Mouse (Mus musculus) lung, postnatal 0 days (tissue): ENCODE data around the gene Dock9. TPM values are rescaled to one million over a fixed set of nuclear protein-coding genes. Genes with fewer than 3 reads are reported as not detected.

Experiments used
- ATAC-seq: fragments of 200-750 bp; cut with Nextera tagmentation; 2 replicates; pipeline ENCODE4 v1.8.0; 2017; ENCODE audit warnings: moderate library complexity
- DNase-seq: peaks from one replicate; pipeline ENCODE4 v3.0.0-alpha.2; 2016; ENCODE audit warnings: low spot score
- H3K27ac ChIP-seq: fragments of 300-500 bp; sonication (generic); 2 replicates; pipeline ENCODE4 v1.5.1; 2014; ENCODE audit warnings: antibody characterized with exemption, mild to moderate bottlenecking, low read length, mixed read lengths
- H3K27me3 ChIP-seq: fragments of 300-500 bp; sonication (generic); replicated peaks from 2 replicates; pipeline ENCODE4 v1.6.1; 2014; ENCODE audit warnings: low read length, mixed read lengths; ENCODE audit not compliant: insufficient read depth
- H3K36me3 ChIP-seq: fragments of 300-500 bp; sonication (generic); 2 replicates; pipeline ENCODE4 v1.6.1; 2014; ENCODE audit warnings: low read length, mixed read lengths; ENCODE audit not compliant: insufficient read depth
- H3K4me1 ChIP-seq: fragments of 300-500 bp; sonication (generic); 2 replicates; pipeline ENCODE4 v1.6.1; 2014; ENCODE audit warnings: antibody characterized with exemption, low read depth, low read length, mixed read lengths; ENCODE audit not compliant: insufficient read depth
- H3K4me2 ChIP-seq: fragments of 300-500 bp; sonication (generic); replicated peaks from 2 replicates; pipeline ENCODE4 v1.6.1; 2014; ENCODE audit warnings: low read depth, mild to moderate bottlenecking, low read length, moderate library complexity, mixed read lengths
- H3K4me3 ChIP-seq: fragments of 300-500 bp; sonication (generic); 2 replicates; pipeline ENCODE4 v1.5.1; 2014; ENCODE audit warnings: low read depth, low read length
- H3K9ac ChIP-seq: fragments of 300-500 bp; sonication (generic); replicated peaks from 2 replicates; pipeline ENCODE4 v1.6.1; 2014; ENCODE audit warnings: low read depth, mild to moderate bottlenecking
- H3K9me3 ChIP-seq: fragments of 300-500 bp; sonication (generic); 2 replicates; pipeline ENCODE4 v1.6.1; 2016; ENCODE audit warnings: low read length, mixed read lengths
- CTCF ChIP-seq: IDR thresholded peaks from 2 replicates; pipeline ENCODE4 v1.5.1; 2016; ENCODE audit warnings: antibody characterized with exemption, mild to moderate bottlenecking
- EP300 ChIP-seq: IDR thresholded peaks from 2 replicates; pipeline ENCODE4 v1.6.1; 2016; ENCODE audit warnings: antibody characterized with exemption, mild to moderate bottlenecking, control low read depth
- whole genome bisulfite sequencing: fragments of 180-500 bp; shearing (Covaris S2); extraction: QIAGEN DNeasy Blood & Tissue Kit; methylation state at CpG from one replicate; pipeline ENCODE4 v1.1.7; 2014; 5-methylcytosine and 5-hydroxymethylcytosine counted together
- polyA plus RNA-seq: library from polyadenylated mRNA; unstranded; fragments of >200 nt; fragmentation: Nextera tagmentation; extraction: Ambion mirVana; gene quantifications from 2 replicates; pipeline ENCODE4 v1.2.1, GENCODE M21; 2015

Dock9 gene
- polyA plus RNA-seq, 1 experiment from 2014 or later: 19.8 TPM

DNA sequence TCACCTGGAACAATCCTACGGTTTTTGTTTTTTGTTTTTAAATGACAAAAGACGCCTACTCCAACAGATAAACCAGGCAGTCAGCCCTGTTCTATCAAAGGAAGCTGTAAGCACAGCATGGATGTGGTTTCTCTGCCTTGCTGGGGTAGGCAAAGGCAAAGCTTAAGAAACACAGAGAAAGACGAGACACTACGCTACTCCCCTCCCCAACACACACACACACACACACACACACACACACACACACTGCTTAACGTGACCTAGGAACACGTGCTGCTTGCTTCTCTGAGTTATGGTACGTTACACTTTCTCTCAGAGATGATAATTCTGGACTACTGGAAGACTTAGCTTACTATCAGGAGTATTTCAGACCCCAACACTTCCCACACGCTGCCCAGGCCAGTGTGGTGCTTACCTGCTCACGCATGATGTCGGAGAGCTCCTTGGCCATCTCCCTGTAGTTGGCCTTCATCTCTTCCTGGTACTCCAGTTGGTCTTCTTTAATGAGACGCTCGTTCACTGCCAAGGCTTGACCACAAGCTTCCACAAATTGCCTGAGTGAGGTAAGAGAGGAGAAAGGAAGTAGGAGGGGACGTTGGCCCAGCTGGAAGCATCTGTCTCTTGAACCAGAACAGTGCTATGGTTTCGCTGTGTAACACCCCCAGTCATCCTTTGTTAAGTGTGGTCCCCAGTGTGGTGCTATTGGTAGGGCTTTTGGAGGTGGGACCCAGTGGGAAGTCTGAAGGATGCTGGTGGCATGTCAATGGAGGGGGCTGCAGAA is 251.9 kb downstream of the Dock9 start:
- no peak for TF ChIP-seq EP300
- no peak for TF ChIP-seq CTCF
- WGBS: 91% methylated on average over 14 of the region's 14 CpGs

DNA sequence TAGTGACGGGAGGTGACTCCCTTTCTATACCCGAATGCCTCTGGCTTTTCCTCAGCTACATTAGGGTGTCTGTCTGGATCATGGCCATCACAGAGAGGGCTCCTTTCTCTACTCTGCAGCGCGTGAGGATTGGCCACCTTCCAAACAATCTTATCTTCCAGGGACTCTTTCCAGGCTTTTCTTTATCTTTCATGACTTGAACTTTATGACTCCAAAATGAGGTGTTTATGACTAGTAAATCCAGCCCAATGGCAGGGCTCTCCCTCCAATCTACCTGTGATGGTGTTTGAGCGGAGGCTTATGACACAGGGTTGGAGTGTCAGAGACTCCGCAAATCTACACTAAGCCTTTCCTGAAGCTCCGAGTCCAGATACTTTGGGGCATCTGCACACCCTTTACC is 256.4 kb downstream of the Dock9 start:
- no peaks in the 10 kb centered on the region for H3K4me1 ChIP-seq
- no peak overlapping the region for H3K4me2 ChIP-seq
- H3K27ac ChIP-seq: no peak overlapping the region
- no peaks in the 10 kb centered on the region for H3K9me3 ChIP-seq
- DNase-seq: no peak
- TF ChIP-seq CTCF (no peak), EP300 (no peak)
- H3K27me3 ChIP-seq: no peaks in the 10 kb centered on the region
- peaks cover 8% of the 10 kb centered on the region for H3K36me3 ChIP-seq
- H3K9ac ChIP-seq: no peak overlapping the region
- H3K4me3 ChIP-seq: no peak overlapping the region
- WGBS: 52% methylated on average over 7 of the region's 7 CpGs
- no peak for ATAC-seq

More for the DNA sequence above, 251.9 kb downstream of the Dock9 start:
- Histone ChIP-seq H3K27me3 (no peaks in the 10 kb centered on the region), H3K4me3 (no peak overlapping the region), H3K27ac (no peak overlapping the region), H3K36me3 (peaks cover 8% of the 10 kb centered on the region), H3K4me2 (no peak overlapping the region), H3K9me3 (no peaks in the 10 kb centered on the region), H3K9ac (no peak overlapping the region), H3K4me1 (no peaks in the 10 kb centered on the region)
- no peak for ATAC-seq
- no peak for DNase-seq

DNA sequence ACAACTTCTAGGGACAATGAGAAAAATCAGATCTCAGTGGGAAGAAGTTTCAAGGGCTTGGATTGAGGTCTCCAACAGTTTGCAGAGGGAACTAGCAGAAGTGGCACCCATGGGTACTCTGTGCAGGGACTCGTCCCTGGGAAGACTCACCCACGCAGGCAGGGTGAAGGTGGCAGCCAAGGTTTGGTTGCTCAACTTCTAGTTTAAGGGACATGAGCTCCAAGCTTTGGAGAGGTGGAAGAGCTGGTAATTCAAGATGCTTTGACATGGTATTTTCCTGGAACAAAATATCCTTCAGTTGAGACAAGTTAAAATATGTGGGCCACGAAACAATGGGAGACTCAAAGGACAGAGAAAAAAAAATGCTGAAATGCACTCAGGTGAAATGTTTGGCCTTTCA is 263.1 kb downstream of the Dock9 start:
- no peak for DNase-seq
- H3K4me3 ChIP-seq: no peak overlapping the region
- no peaks in the 10 kb centered on the region for H3K27me3 ChIP-seq
- no peaks in the 10 kb centered on the region for H3K4me1 ChIP-seq
- no peak overlapping the region for H3K4me2 ChIP-seq
- H3K9me3 ChIP-seq: no peaks in the 10 kb centered on the region
- no peak overlapping the region for H3K9ac ChIP-seq
- TF ChIP-seq CTCF (no peak), EP300 (no peak)
- 71% methylated on average over 3 of the region's 3 CpGs for WGBS
- no peak overlapping the region for H3K27ac ChIP-seq
- no peaks in the 10 kb centered on the region for H3K36me3 ChIP-seq
- ATAC-seq: no peak

DNA sequence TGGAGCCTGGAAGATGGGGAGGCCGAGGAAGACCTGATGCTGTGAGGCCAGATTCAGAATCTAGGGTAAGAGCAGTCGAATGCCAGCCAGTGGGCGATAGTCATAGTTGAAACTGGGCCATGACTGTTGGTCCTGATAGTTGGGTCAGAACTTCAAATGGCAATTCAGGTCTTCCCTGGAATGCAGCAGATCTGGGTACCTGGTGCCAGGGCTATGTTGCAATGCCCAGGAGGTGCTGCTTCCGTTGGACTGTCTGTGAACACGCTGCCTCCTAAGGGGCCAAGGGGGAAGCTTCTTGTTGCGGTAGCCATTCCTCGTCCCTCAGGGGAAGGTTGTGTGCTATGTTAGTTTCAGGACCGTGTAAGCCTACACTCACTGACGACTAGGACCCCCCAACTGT is 266.8 kb downstream of the Dock9 start:
- Histone ChIP-seq H3K4me3 (no peak overlapping the region), H3K36me3 (no peaks in the 10 kb centered on the region), H3K27me3 (no peaks in the 10 kb centered on the region), H3K9ac (no peak overlapping the region), H3K4me2 (no peak overlapping the region), H3K4me1 (no peaks in the 10 kb centered on the region), H3K27ac (no peak overlapping the region), H3K9me3 (no peaks in the 10 kb centered on the region)
- DNase-seq (no peak), ATAC-seq (no peak)
- TF ChIP-seq EP300 (no peak), CTCF (no peak)
- 75% methylated on average over 9 of the region's 9 CpGs for WGBS

DNA sequence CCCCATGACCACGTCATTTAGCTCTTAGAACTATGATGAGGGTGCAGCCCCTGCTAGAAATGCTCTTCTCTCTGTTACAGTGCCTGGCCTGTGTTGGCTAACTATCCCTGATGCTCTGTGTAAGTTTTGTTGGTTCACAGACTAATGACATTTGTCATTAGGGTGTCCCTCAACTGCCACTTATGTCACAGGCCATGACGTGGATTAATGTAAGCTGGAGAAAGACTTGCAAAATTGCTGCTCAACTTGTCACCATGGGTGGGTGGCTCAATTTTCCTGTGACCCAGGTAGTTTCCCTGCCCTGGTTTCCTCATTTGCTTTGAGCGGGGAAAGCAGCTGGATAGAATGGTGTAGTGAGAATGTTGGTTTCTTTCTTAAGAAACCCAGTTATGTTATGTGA is 269.8 kb downstream of the Dock9 start:
- Histone ChIP-seq H3K27me3 (no peaks in the 10 kb centered on the region), H3K9ac (no peak overlapping the region), H3K4me2 (no peak overlapping the region), H3K9me3 (no peaks in the 10 kb centered on the region), H3K27ac (no peak overlapping the region), H3K4me3 (no peak overlapping the region), H3K4me1 (no peaks in the 10 kb centered on the region), H3K36me3 (no peaks in the 10 kb centered on the region)
- TF ChIP-seq CTCF: no peak
- TF ChIP-seq EP300: no peak
- ATAC-seq (no peak), DNase-seq (no peak)
- WGBS: 74% methylated on average over 3 of the region's 3 CpGs

DNA sequence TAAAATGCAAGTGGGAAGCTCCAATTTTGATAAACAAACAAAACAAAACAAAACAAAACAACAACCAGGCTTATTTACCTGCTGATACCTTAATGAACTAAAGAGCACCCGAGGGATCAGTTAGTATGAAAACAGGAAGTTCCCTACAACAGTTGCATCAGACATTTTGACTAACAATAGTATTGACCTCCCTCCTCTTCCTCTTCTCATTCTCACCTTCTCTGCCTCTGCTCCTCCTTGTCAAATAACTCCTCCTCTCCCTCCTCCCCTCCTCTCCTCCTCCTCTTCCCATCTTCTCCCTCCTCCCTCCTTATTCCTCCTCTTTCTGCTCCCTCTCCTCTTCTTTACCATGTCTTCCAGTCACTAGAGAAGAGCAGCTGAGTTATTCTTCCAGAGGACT is 270.4 kb downstream of the Dock9 start:
- H3K4me2 ChIP-seq: no peak overlapping the region
- H3K4me3 ChIP-seq: no peak overlapping the region
- H3K9me3 ChIP-seq: no peaks in the 10 kb centered on the region
- H3K27ac ChIP-seq: no peak overlapping the region
- H3K27me3 ChIP-seq: no peaks in the 10 kb centered on the region
- TF ChIP-seq CTCF (no peak), EP300 (no peak)
- no peak overlapping the region for H3K9ac ChIP-seq
- no peak for DNase-seq
- H3K36me3 ChIP-seq: no peaks in the 10 kb centered on the region
- 52% methylated on average over 1 of the region's 1 CpGs for WGBS
- no peaks in the 10 kb centered on the region for H3K4me1 ChIP-seq
- no peak for ATAC-seq
